Mouse (Mus musculus): ENCODE results near the gene Kif14.

- TF ChIP-seq CTCF (IDR thresholded peaks at IDR 0.05; ENCODE audit: low read depth): no peak
- no peak for TF ChIP-seq EP300 (IDR thresholded peaks at IDR 0.05; ENCODE audit: low read depth)
These were observed 113.2 kb downstream of the Kif14 start for GRCm38 (mm10) chr1:136579360-136579759.

All from heart, postnatal 0 days (tissue).